Mouse (Mus musculus): ENCODE measurements around the gene Vps45.
A peak's percentile ranks its signal among the peaks of the same experiment; 100 is the strongest.
"Not testable (repeated sequence)": the region's sequence is repeated elsewhere in the genome, so short reads cannot be mapped to it uniquely, and the experiment has no call there.

Vps45 gene

GRCm38 (mm10) chr3:95995802-95996428 lies 62.4 kb downstream of the Vps45 start, which contains the start of gene Plekho1:
Gene Plekho1, minus strand, starts transcription at chr3:95996001.
- DNase-seq = peak; percentile 76

DNA sequence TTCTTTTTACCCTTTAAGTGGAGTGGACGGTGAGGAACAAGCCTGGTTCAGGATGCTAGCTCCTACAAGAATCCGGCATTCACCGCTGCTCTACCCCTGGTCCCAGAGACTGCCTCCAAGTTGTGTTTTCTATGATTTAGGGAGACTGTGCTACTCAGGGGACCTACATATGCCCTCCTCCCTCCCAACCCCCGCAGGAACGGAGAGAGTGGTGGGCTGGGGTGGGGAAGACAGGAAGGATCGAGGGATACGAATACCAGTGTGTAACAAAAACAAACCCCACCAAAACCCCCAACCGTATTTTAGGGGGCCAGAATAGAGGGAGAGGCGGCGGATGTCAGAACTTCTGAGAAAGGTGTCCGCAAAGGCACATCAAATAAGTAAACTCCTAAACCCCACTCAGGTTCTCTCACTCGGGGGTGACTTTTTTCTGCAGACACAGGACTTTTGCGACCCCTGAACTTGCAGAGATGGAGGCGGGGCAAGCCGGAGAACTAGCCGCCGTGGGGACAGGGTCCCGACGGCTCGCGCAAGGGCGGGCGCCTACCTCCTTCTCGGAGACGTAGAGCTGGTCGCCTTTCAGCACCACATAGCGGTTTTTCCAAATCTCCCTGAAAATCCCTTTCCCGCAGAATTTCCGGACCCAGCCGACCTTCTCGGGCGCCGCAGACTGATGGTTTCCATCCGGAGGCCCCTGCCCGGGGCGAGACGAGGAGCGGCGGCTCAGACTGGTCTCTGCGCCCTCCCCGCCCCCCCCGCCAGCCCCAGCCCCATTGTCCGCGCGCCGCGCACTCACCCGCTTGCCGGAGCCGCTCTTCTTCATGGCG lies 63.1 kb downstream of the Vps45 start:
- DNase-seq = peak; percentile 68

DNA sequence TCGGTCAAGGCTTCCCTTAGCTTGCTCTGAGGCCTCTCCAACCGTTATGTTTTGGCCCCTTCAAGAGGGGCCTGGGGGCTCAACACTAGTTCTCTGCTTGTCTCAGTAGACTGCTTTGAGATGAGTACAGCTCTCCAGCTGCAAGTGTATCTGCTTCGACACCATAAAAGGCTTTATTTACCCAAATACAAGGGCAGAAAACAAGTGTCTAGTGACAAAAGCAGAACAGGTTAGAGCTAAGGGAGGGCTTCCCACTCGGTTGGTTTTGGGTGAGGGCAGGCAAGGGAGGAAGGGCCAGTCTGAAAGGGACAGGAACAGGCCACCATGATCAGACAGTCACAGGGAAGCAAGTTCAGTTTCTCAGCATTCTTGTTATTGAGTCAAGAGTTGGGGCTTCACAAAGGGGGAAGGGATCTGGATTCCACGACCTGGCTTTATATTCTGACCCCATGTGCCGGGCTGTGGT lies 63.9 kb downstream of the Vps45 start:
- DNase-seq = no peak

DNA sequence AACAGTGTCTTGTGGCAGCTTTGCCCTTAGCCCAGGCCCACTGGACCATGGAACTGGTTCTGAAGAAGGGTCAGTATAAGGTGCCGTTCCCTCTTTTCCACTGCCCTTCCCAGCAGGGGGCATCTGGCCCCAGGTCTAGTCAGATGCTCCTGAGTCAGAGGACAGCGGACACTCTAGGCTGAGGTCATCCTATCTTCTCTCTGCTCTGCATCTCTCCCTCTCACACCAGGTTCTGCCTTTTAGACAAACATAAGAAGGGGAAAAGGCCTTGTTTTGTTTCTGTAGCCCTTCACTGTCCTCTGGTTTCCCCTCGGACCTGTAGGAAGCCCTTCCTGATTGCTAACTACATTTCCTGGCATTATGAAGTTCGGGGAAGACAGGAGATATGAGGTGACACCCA lies 64.4 kb downstream of the Vps45 start:
- DNase-seq = peak; percentile 57

GRCm38 (mm10) chr3:95992990-95993603 lies 65.2 kb downstream of the Vps45 start:
- no peak for DNase-seq

- no peak for DNase-seq
Observed at GRCm38 (mm10) chr3:95990413-95990941, 67.8 kb downstream of the Vps45 start.

DNA sequence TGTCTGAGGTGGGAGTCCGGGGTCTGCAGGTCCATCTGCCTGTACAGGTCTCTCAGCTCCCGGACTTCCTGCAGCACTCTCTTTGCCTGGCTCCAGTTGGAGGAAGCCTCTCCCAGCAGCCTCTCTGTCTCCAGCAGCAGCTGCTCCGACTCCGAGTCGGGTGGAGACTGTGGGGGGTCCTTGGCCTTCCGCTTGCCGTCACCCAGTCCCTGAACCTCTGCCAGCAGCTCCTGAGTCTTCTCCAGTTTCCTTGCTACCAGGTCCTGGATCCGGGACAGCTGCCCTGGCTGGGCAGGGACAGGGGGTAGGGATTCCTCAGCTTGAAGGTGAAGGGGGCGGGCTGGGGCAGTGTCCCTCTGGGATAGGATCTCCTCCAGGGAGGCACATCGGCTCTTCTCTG lies 69.3 kb downstream of the Vps45 start:
- DNase-seq = peak; percentile 64

DNA sequence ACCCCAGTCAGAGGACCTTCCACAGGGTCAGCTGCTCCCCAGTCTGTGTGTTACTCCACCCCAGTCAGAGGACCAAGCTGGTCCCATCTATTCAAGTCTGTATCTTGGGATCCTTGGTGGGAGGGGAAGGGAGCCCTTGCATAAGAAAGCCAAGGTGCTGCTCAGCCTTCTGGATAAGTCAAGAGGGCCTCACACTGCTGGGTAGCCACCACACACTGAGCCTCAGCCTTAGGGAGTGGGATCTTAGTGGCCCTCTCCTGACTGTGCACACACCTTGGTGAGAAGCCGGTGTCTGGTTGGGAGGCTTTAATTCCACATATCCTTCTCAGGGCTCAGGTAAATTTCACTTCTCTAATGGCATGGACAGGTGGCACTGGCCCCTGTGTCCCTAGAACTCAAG lies 70.1 kb downstream of the Vps45 start:
- DNase-seq = no peak

- DNase-seq = no peak
Observed at GRCm38 (mm10) chr3:95987386-95988110, 70.7 kb downstream of the Vps45 start.

GRCm38 (mm10) chr3:95986984-95987383 lies 71.3 kb downstream of the Vps45 start:
- DNase-seq = no peak

GRCm38 (mm10) chr3:95986001-95986622 lies 72.2 kb downstream of the Vps45 start:
- peak; percentile 77 for DNase-seq

DNA sequence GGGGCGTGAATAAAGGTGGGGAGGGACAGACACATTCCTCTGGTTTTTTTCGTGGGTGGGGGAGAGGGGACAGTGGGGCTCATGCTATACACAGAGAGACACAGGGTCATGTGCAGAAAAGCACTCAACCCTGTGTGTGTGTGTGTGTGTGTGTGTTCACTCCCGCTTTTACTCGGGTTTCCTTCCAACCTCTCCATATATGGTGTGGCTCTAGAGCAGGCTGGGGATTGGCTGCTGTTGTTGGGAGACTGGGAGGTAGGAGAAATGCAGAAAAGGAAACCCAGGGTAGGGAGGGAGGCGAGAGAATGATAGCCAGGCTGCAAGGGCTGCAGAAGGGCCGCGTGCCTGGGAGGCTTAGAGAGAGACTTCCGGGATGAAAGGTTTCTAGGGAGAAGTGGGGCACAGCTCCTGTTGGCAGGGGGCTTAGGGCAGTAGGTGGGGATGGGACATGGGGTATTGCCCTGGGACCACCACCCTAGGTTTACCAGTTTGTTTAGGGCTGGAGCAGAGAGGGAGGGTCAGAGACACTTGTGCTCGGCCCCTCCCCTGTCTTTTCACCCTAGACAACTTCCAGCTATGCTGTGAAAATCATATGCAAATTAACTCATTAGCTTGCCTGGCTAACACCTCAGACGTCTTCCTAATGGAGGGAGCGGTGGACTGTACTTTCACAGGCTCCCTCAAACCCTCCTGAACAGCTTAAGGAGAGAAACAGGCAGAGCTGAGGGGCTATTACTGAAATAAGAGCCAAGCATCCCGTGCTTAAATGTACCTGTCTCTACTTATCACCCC lies 72.9 kb downstream of the Vps45 start:
- DNase-seq = peak; percentile 98

- no peak for DNase-seq
Observed at GRCm38 (mm10) chr3:95982129-95982528, 76.1 kb downstream of the Vps45 start.

- no peak for DNase-seq
Observed at GRCm38 (mm10) chr3:95980276-95980970, 77.8 kb downstream of the Vps45 start.

GRCm38 (mm10) chr3:95978265-95978664 lies 80.0 kb downstream of the Vps45 start:
- DNase-seq = no peak

GRCm38 (mm10) chr3:95977587-95977986 lies 80.7 kb downstream of the Vps45 start:
- not testable (repeated sequence) for DNase-seq

DNA sequence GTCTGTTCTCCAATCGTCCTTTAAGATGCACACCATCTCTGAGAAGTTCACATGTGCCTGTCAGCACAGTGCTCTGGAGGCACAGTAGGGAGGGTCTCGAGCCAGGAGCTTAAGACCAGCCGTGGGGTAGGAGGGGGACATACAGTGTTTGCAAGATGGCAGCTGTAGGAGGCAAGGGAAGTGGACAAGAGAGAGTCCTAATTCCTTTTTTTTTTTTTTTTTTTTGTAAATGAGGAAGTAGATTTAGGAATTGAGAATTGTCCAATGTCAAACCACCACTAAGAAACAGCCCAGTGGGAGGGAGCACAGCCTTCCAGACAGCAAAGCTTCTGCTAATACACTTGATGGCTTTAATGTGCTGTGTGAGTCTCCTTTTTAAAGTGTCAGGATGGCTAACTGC lies 81.2 kb downstream of the Vps45 start:
- DNase-seq = no peak

DNA sequence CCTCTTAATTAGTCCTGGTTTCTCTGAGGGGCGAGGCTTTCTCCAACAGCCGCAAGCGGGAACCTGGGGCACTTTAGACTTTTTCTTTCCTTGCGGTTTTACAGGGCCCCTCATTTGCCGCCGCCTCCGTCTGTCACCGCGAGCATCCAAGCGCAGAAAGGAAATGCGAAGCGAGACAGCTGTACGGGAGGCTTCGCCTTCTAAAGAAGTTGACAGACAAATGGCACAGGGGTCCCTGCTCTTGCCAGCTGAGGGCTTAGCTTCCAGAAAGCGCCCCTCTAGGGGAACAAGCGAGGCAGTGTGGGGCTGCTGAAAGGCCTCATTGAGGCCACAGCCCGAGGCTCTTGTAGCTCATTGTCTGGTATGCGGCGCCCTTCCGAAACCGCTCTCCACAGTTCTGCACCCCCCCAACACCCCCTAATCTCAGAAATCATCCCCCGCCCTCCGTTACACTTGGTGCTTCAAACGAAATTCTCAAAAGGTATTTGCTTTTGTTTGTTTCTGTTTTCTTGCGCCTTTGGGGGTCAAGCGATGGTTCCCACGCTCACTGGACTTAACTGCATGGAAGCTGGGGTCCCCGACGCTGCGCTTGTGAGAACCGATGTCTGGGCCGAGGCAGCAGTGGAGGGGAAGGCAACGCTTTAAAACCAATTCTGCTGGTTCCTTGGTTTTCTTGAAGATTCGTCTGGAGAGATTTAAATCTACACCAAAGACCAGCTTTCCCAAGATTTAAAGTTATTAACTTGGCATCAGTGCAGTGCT lies 85.2 kb downstream of the Vps45 start:
- peak; percentile 93 for DNase-seq

DNA sequence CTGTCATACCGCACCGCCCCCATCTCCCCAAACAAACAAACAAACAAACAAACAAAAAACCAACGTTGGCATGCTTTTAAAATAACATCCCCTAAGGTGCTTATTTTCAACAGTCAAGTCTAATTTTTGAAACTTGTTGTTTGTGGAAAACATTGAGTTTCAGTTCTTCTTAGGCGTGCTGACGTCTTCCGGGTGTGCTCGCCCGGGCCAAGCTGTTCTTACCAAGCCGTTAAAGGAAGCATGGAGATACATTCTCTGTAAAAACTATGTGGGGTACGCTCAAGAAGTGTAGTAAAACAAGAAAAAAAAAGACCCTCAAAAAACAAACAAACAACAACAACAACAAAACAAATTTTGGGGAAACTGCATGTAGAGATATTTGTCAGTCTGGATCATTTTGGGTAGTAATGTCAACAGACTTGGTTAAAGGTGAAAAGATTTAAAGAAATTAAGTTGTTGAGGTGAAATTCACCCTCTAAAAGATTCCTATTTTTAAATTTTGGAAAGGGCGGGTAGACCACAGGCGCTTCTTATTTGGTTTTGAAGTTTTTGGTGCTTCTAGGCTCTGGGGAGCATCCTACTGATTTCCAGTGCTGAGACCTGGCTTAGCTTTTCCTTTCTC lies 85.9 kb downstream of the Vps45 start:
- DNase-seq = no peak

- not testable (repeated sequence) for DNase-seq
Observed at GRCm38 (mm10) chr3:95970661-95971060, 87.6 kb downstream of the Vps45 start.
